Mouse (Mus musculus) lung, postnatal 0 days (tissue): ENCODE data around the gene Susd4. TPM values are rescaled to one million over a fixed set of nuclear protein-coding genes. Genes with fewer than 3 reads are reported as not detected.

Source experiments
- ATAC-seq: fragments of 200-750 bp; cut with Nextera tagmentation; 2 replicates; pipeline ENCODE4 v1.8.0; 2017; ENCODE audit warnings: moderate library complexity
- DNase-seq: peaks from one replicate; pipeline ENCODE4 v3.0.0-alpha.2; 2016; ENCODE audit warnings: low spot score
- H3K27ac ChIP-seq: fragments of 300-500 bp; sonication (generic); 2 replicates; pipeline ENCODE4 v1.5.1; 2014; ENCODE audit warnings: antibody characterized with exemption, mild to moderate bottlenecking, low read length, mixed read lengths
- H3K27me3 ChIP-seq: fragments of 300-500 bp; sonication (generic); replicated peaks from 2 replicates; pipeline ENCODE4 v1.6.1; 2014; ENCODE audit warnings: low read length, mixed read lengths; ENCODE audit not compliant: insufficient read depth
- H3K36me3 ChIP-seq: fragments of 300-500 bp; sonication (generic); 2 replicates; pipeline ENCODE4 v1.6.1; 2014; ENCODE audit warnings: low read length, mixed read lengths; ENCODE audit not compliant: insufficient read depth
- H3K4me1 ChIP-seq: fragments of 300-500 bp; sonication (generic); 2 replicates; pipeline ENCODE4 v1.6.1; 2014; ENCODE audit warnings: antibody characterized with exemption, low read depth, low read length, mixed read lengths; ENCODE audit not compliant: insufficient read depth
- H3K4me2 ChIP-seq: fragments of 300-500 bp; sonication (generic); replicated peaks from 2 replicates; pipeline ENCODE4 v1.6.1; 2014; ENCODE audit warnings: low read depth, mild to moderate bottlenecking, low read length, moderate library complexity, mixed read lengths
- H3K4me3 ChIP-seq: fragments of 300-500 bp; sonication (generic); 2 replicates; pipeline ENCODE4 v1.5.1; 2014; ENCODE audit warnings: low read depth, low read length
- H3K9ac ChIP-seq: fragments of 300-500 bp; sonication (generic); replicated peaks from 2 replicates; pipeline ENCODE4 v1.6.1; 2014; ENCODE audit warnings: low read depth, mild to moderate bottlenecking
- H3K9me3 ChIP-seq: fragments of 300-500 bp; sonication (generic); 2 replicates; pipeline ENCODE4 v1.6.1; 2016; ENCODE audit warnings: low read length, mixed read lengths
- CTCF ChIP-seq: IDR thresholded peaks from 2 replicates; pipeline ENCODE4 v1.5.1; 2016; ENCODE audit warnings: antibody characterized with exemption, mild to moderate bottlenecking
- EP300 ChIP-seq: IDR thresholded peaks from 2 replicates; pipeline ENCODE4 v1.6.1; 2016; ENCODE audit warnings: antibody characterized with exemption, mild to moderate bottlenecking, control low read depth
- WGBS: fragments of 180-500 bp; shearing (Covaris S2); extraction: QIAGEN DNeasy Blood & Tissue Kit; methylation state at CpG from one replicate; pipeline ENCODE4 v1.1.7; 2014; 5-methylcytosine and 5-hydroxymethylcytosine counted together
- polyA plus RNA-seq: library from polyadenylated mRNA; unstranded; fragments of >200 nt; fragmentation: Nextera tagmentation; extraction: Ambion mirVana; gene quantifications from 2 replicates; pipeline ENCODE4 v1.2.1, GENCODE M21; 2015

Gene Susd4
- polyA plus RNA-seq, 1 experiment from 2014 or later: 13.3 TPM

- H3K4me1 ChIP-seq: no peaks in the 10 kb centered on the region
- ATAC-seq (no peak), DNase-seq (peak; percentile 26)
- H3K36me3 ChIP-seq: no peaks in the 10 kb centered on the region
- H3K4me2 ChIP-seq: 0 out of 2 replicates have a peak overlapping the region, but pooled peaks have one; percentile 3
- no peaks in the 10 kb centered on the region for H3K27me3 ChIP-seq
- H3K9me3 ChIP-seq: no peaks in the 10 kb centered on the region
- H3K27ac ChIP-seq: no peak overlapping the region
- no peak overlapping the region for H3K4me3 ChIP-seq
- H3K9ac ChIP-seq: no peak overlapping the region
- TF ChIP-seq CTCF: no peak
- TF ChIP-seq EP300: no peak
- WGBS: 61% methylated on average over 19 of the region's 19 CpGs
Observed at GRCm38 (mm10) chr1:182927878-182928851, 164.5 kb downstream of the Susd4 start.

GRCm38 (mm10) chr1:182935469-182935868, 171.8 kb downstream of the Susd4 start:
- ATAC-seq (no peak), DNase-seq (peak; percentile 10)
- no peaks in the 10 kb centered on the region for H3K4me1 ChIP-seq
- TF ChIP-seq EP300 (no peak), CTCF (no peak)
- no peaks in the 10 kb centered on the region for H3K36me3 ChIP-seq
- H3K27me3 ChIP-seq: no peaks in the 10 kb centered on the region
- H3K9ac ChIP-seq: no peak overlapping the region
- H3K9me3 ChIP-seq: no peaks in the 10 kb centered on the region
- WGBS: 45% methylated on average over 6 of the region's 6 CpGs
- no peak overlapping the region for H3K27ac ChIP-seq
- H3K4me2 ChIP-seq: no peak overlapping the region
- no peak overlapping the region for H3K4me3 ChIP-seq

- H3K9ac ChIP-seq: no peak overlapping the region
- no peaks in the 10 kb centered on the region for H3K9me3 ChIP-seq
- H3K4me1 ChIP-seq: no peaks in the 10 kb centered on the region
- 74% methylated on average over 10 of the region's 10 CpGs for WGBS
- H3K36me3 ChIP-seq: no peaks in the 10 kb centered on the region
- no peak overlapping the region for H3K27ac ChIP-seq
- H3K4me3 ChIP-seq: no peak overlapping the region
- DNase-seq (no peak), ATAC-seq (no peak)
- TF ChIP-seq EP300: no peak
- TF ChIP-seq CTCF: no peak
- no peaks in the 10 kb centered on the region for H3K27me3 ChIP-seq
- no peak overlapping the region for H3K4me2 ChIP-seq
Observed at GRCm38 (mm10) chr1:182937486-182938120, 173.9 kb downstream of the Susd4 start.

GRCm38 (mm10) chr1:182941921-182942320, 178.3 kb downstream of the Susd4 start:
- 84% methylated on average over 2 of the region's 2 CpGs for WGBS
- Histone ChIP-seq H3K4me1 (no peaks in the 10 kb centered on the region), H3K36me3 (no peaks in the 10 kb centered on the region), H3K9ac (no peak overlapping the region), H3K27ac (no peak overlapping the region), H3K9me3 (no peaks in the 10 kb centered on the region), H3K27me3 (no peaks in the 10 kb centered on the region), H3K4me3 (no peak overlapping the region), H3K4me2 (no peak overlapping the region)
- ATAC-seq (no peak), DNase-seq (no peak)
- TF ChIP-seq CTCF: no peak

GRCm38 (mm10) chr1:182943911-182944310, 180.3 kb downstream of the Susd4 start:
- Histone ChIP-seq H3K36me3 (no peaks in the 10 kb centered on the region), H3K9ac (no peak overlapping the region), H3K27ac (no peak overlapping the region), H3K27me3 (no peaks in the 10 kb centered on the region), H3K4me1 (no peaks in the 10 kb centered on the region), H3K4me3 (no peak overlapping the region), H3K4me2 (no peak overlapping the region), H3K9me3 (no peaks in the 10 kb centered on the region)
- DNase-seq (no peak), ATAC-seq (no peak)
- TF ChIP-seq CTCF (no peak), EP300 (no peak)
- 75% methylated on average over 3 of the region's 3 CpGs for WGBS

- no peak for ATAC-seq
- 69% methylated on average over 5 of the region's 5 CpGs for WGBS
- H3K27ac ChIP-seq: no peak overlapping the region
Observed at GRCm38 (mm10) chr1:182944638-182945037, 181.0 kb downstream of the Susd4 start.

More at GRCm38 (mm10) chr1:182944638-182945037, 181.0 kb downstream of the Susd4 start:
- no peak for TF ChIP-seq EP300
- TF ChIP-seq CTCF: no peak
- peak; percentile 43 for DNase-seq
- H3K4me3 ChIP-seq: no peak overlapping the region
- H3K4me1 ChIP-seq: no peaks in the 10 kb centered on the region
- H3K36me3 ChIP-seq: no peaks in the 10 kb centered on the region
- H3K27me3 ChIP-seq: no peaks in the 10 kb centered on the region
- H3K9ac ChIP-seq: no peak overlapping the region
- no peak overlapping the region for H3K4me2 ChIP-seq
- H3K9me3 ChIP-seq: no peaks in the 10 kb centered on the region
